Mouse (Mus musculus) embryonic facial prominence, embryonic 14.5 days (tissue): ENCODE measurements around the gene Acta1. TPM values are rescaled to one million over a fixed set of nuclear protein-coding genes. Genes with fewer than 3 reads are reported as not detected.

Experiments
- ATAC-seq: fragments of 200-750 bp; cut with Nextera tagmentation; 2 replicates; pipeline ENCODE4 v1.8.0; 2017; ENCODE audit warnings: low read depth, moderate number of reproducible peaks, moderate TSS enrichment
- DNase-seq: peaks from one replicate; pipeline ENCODE4 v3.0.0-alpha.2; 2015; ENCODE audit warnings: low spot score
- H3K27ac ChIP-seq: fragments of 300-500 bp; sonication (generic); replicated peaks from 2 replicates; pipeline ENCODE4 v1.5.1; 2014; ENCODE audit warnings: low read depth, mild to moderate bottlenecking, low read length, moderate library complexity
- H3K27me3 ChIP-seq: fragments of 300-500 bp; sonication (generic); replicated peaks from 2 replicates; pipeline ENCODE4 v1.6.1; 2014; ENCODE audit warnings: low read length; ENCODE audit not compliant: control insufficient read depth, insufficient read depth
- H3K36me3 ChIP-seq: fragments of 300-500 bp; sonication (generic); 2 replicates; pipeline ENCODE4 v1.6.1; 2014; ENCODE audit warnings: low read length, mixed read lengths; ENCODE audit not compliant: control insufficient read depth, insufficient read depth
- H3K4me1 ChIP-seq: fragments of 300-500 bp; sonication (generic); 2 replicates; pipeline ENCODE4 v1.6.1; 2014; ENCODE audit warnings: antibody characterized with exemption, low read length; ENCODE audit not compliant: control insufficient read depth, insufficient read depth
- H3K4me2 ChIP-seq: fragments of 300-500 bp; sonication (generic); 2 replicates; pipeline ENCODE4 v1.6.1; 2014; ENCODE audit warnings: low read depth, mild to moderate bottlenecking, low read length, moderate library complexity, mixed read lengths
- H3K4me3 ChIP-seq: fragments of 300-500 bp; sonication (generic); 2 replicates; pipeline ENCODE4 v1.5.1; 2014; ENCODE audit warnings: low read depth, mild to moderate bottlenecking, low read length
- H3K9ac ChIP-seq: fragments of 300-500 bp; sonication (generic); 2 replicates; pipeline ENCODE4 v1.6.1; 2014; ENCODE audit warnings: low read depth, mild to moderate bottlenecking, low read length, moderate library complexity, mixed read lengths
- H3K9me3 ChIP-seq: fragments of 300-500 bp; sonication (generic); 2 replicates; pipeline ENCODE4 v1.6.1; 2016; ENCODE audit warnings: low read length; ENCODE audit not compliant: control insufficient read depth
- WGBS: fragments of 180-500 bp; shearing (Covaris S2); extraction: QIAGEN DNeasy Blood & Tissue Kit; methylation state at CpG from one replicate; pipeline ENCODE4 v1.1.7; 2014; 5-methylcytosine and 5-hydroxymethylcytosine counted together
- polyA plus RNA-seq: library from polyadenylated mRNA; unstranded; fragments of >200 nt; fragmentation: Nextera tagmentation; extraction: Ambion mirVana; gene quantifications from 2 replicates; pipeline ENCODE4 v1.2.1, GENCODE M21; 2014

Acta1 gene
- polyA plus RNA-seq, 1 experiment from 2014 or later = 3,230 TPM

- ATAC-seq = no peak
- H3K4me1 ChIP-seq = peaks cover 11% of the 10 kb centered on the region
Measured at GRCm38 (mm10) chr8:123880271-123880670, 14.3 kb downstream of the Acta1 start.

GRCm38 (mm10) chr8:123877865-123878264, 16.7 kb downstream of the Acta1 start:
- peak; percentile 59 for DNase-seq
- ATAC-seq = no peak
- Histone ChIP-seq H3K9ac (no peak overlapping the region), H3K4me3 (no peak overlapping the region), H3K27ac (no peak overlapping the region), H3K4me2 (no peak overlapping the region), H3K9me3 (no peaks in the 10 kb centered on the region), H3K4me1 (no peaks in the 10 kb centered on the region), H3K27me3 (no peaks in the 10 kb centered on the region), H3K36me3 (no peaks in the 10 kb centered on the region)
- 47% methylated on average over 2 of the region's 2 CpGs for WGBS

More at GRCm38 (mm10) chr8:123880271-123880670, 14.3 kb downstream of the Acta1 start:
- no peaks in the 10 kb centered on the region for H3K9me3 ChIP-seq
- no peaks in the 10 kb centered on the region for H3K27me3 ChIP-seq
- no peak overlapping the region for H3K4me3 ChIP-seq
- no peak overlapping the region for H3K4me2 ChIP-seq
- H3K36me3 ChIP-seq = no peaks in the 10 kb centered on the region
- H3K9ac ChIP-seq = no peak overlapping the region
- DNase-seq = no peak
- H3K27ac ChIP-seq = no peak overlapping the region
- 64% methylated on average over 10 of the region's 10 CpGs for WGBS

DNA sequence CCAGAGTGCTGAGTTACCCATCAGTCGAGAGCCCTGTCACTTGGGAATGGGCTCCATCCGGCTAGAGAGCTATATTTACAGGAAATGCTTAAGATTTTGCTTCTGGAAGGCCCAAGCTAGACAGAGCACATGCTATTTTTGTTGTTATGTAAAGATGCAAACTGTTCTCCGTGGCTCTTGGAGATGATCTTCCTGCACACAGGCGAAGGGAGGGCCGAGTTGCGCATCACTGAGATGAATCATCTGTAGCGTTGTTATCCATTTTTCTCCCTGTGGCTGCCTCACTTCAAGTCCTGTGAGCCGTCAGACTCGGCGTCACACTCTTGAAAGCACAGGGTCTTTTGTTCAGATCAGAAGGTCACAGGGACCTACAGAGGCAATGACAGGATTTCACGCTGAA, 20.2 kb downstream of the Acta1 start:
- Histone ChIP-seq H3K27ac (no peak overlapping the region), H3K9ac (no peak overlapping the region), H3K4me2 (no peak overlapping the region), H3K4me3 (no peak overlapping the region), H3K9me3 (no peaks in the 10 kb centered on the region), H3K4me1 (no peaks in the 10 kb centered on the region), H3K27me3 (no peaks in the 10 kb centered on the region), H3K36me3 (no peaks in the 10 kb centered on the region)
- no peak for DNase-seq
- ATAC-seq = no peak
- 77% methylated on average over 11 of the region's 11 CpGs for WGBS

- Histone ChIP-seq H3K9ac (no peak overlapping the region), H3K9me3 (no peaks in the 10 kb centered on the region), H3K27ac (no peak overlapping the region), H3K27me3 (no peaks in the 10 kb centered on the region), H3K4me2 (no peak overlapping the region), H3K36me3 (no peaks in the 10 kb centered on the region), H3K4me3 (no peak overlapping the region), H3K4me1 (no peaks in the 10 kb centered on the region)
- DNase-seq (no peak), ATAC-seq (no peak)
- 59% methylated on average over 6 of the region's 6 CpGs for WGBS
Measured at GRCm38 (mm10) chr8:123873364-123873763, 21.2 kb downstream of the Acta1 start.

DNA sequence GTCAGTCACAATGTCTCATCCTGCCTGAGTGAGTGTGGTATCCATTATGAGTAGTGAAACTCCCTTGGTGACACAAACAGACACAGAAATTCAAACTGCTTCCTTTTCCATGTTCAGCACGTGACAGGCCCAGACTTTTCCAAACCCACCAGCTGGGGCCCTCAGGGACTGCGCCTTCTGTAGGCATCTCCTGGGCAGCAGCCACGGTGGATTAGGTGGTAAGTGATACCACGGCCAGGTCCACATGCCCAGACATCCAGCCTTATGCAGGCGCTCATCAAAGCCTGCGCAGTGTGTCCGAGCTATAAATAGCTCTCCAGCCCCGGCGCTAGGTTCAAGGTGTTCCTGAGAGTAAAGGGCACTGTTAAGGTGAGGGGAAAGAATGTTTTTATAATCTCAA, 22.5 kb downstream of the Acta1 start:
- Histone ChIP-seq H3K4me1 (no peaks in the 10 kb centered on the region), H3K9me3 (no peaks in the 10 kb centered on the region), H3K36me3 (no peaks in the 10 kb centered on the region), H3K9ac (no peak overlapping the region), H3K4me2 (no peak overlapping the region), H3K27ac (no peak overlapping the region), H3K4me3 (no peak overlapping the region), H3K27me3 (no peaks in the 10 kb centered on the region)
- ATAC-seq = peak; percentile 74
- WGBS = 51% methylated on average over 9 of the region's 9 CpGs
- peak; percentile 68 for DNase-seq

GRCm38 (mm10) chr8:123866971-123867370, 27.6 kb downstream of the Acta1 start:
- no peak overlapping the region for H3K27ac ChIP-seq

GRCm38 (mm10) chr8:123865786-123866185, 28.8 kb downstream of the Acta1 start:
- WGBS = 70% methylated on average over 7 of the region's 7 CpGs
- Histone ChIP-seq H3K27ac (no peak overlapping the region), H3K4me3 (no peak overlapping the region), H3K9ac (no peak overlapping the region), H3K4me2 (no peak overlapping the region), H3K9me3 (no peaks in the 10 kb centered on the region), H3K36me3 (no peaks in the 10 kb centered on the region), H3K4me1 (no peaks in the 10 kb centered on the region), H3K27me3 (no peaks in the 10 kb centered on the region; the same call in 1 of the 2 replicates)
- DNase-seq (no peak), ATAC-seq (no peak)

More at GRCm38 (mm10) chr8:123866971-123867370, 27.6 kb downstream of the Acta1 start:
- no peak overlapping the region for H3K4me3 ChIP-seq
- DNase-seq (no peak), ATAC-seq (peak; percentile 37; the same call in 1 of the 2 replicates)
- H3K9ac ChIP-seq = no peak overlapping the region
- H3K9me3 ChIP-seq = no peaks in the 10 kb centered on the region
- H3K4me1 ChIP-seq = no peaks in the 10 kb centered on the region
- no peaks in the 10 kb centered on the region for H3K36me3 ChIP-seq
- 14% methylated on average over 5 of the region's 5 CpGs for WGBS
- H3K27me3 ChIP-seq = no peaks in the 10 kb centered on the region; the same call in 1 of the 2 replicates
- H3K4me2 ChIP-seq = no peak overlapping the region

DNA sequence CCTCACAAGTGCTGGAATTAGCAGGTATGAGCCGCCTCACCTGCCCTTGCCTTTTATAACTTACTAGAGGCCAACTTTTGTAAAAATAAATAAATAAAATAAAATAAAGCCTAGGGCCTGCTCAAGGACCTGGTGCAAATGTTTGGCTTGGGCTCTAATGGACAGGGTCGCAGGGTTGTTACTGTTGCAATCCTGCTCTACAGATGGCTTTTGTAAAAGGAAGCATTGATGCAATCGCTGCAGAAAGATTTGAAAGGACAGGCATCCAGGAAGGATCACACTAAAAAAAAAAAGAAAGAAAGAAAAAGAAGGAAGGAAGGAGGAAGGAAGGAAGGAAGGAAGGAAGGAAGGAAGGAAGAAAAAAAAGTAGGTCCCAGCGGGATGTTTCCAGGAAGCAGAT, 34.2 kb downstream of the Acta1 start:
- ATAC-seq = no peak
- Histone ChIP-seq H3K4me3 (peak overlapping the region; percentile 88; the same call in 1 of the 2 replicates), H3K4me2 (peak overlapping the region; percentile 95), H3K4me1 (no peaks in the 10 kb centered on the region), H3K27me3 (peaks cover 3% of the 10 kb centered on the region; the same call in 1 of the 2 replicates), H3K9me3 (no peaks in the 10 kb centered on the region), H3K36me3 (no peaks in the 10 kb centered on the region), H3K9ac (0 out of 2 replicates have a peak overlapping the region, but pooled peaks have one; percentile 75), H3K27ac (no peak overlapping the region)
- WGBS = 73% methylated on average over 4 of the region's 4 CpGs
- no peak for DNase-seq

GRCm38 (mm10) chr8:123859648-123860259, 34.8 kb downstream of the Acta1 start, which contains the start of gene Ccsap:
Ccsap (minus strand) TSS chr8:123860209.
- WGBS = 2% methylated on average over 28 of the region's 48 CpGs
- no peaks in the 10 kb centered on the region for H3K36me3 ChIP-seq
- no peaks in the 10 kb centered on the region for H3K4me1 ChIP-seq
- ATAC-seq (peak; percentile 60), DNase-seq (peak; percentile 30)
- peak within 1 kb of the TSS; percentile 88 for H3K4me3 ChIP-seq
- no peaks in the 10 kb centered on the region for H3K9me3 ChIP-seq
- H3K27ac ChIP-seq = peak within 1 kb of the TSS; percentile 28
- H3K4me2 ChIP-seq = peak within 1 kb of the TSS; percentile 95
- H3K27me3 ChIP-seq = peaks cover 3% of the 10 kb centered on the region; the same call in 1 of the 2 replicates
- peak within 1 kb of the TSS; percentile 75 for H3K9ac ChIP-seq
